Mouse (Mus musculus) heart, adult 2 months (tissue): Measurements from ENCODE around the gene Slc17a8. TPM values are rescaled to one million over a fixed set of nuclear protein-coding genes. Genes with fewer than 3 reads are reported as not detected.

ENCODE experiments used
- DNase-seq, 2 experiments: peaks; one replicate each; pipeline ENCODE4 v3.0.0; 2021
- H3K27ac ChIP-seq: fragments of 200-600 bp; 2 replicates; pipeline ENCODE4 v1.8.1; 2022
- H3K27me3 ChIP-seq: fragments of 200-500 bp; 2 replicates; pipeline ENCODE4 v1.6.1; 2012; ENCODE audit warnings: mild to moderate bottlenecking, low read length, inconsistent platforms, mixed read lengths; ENCODE audit not compliant: control insufficient read depth, insufficient read depth
- H3K36me3 ChIP-seq: fragments of 200-500 bp; 2 replicates; pipeline ENCODE4 v1.6.1; 2012; ENCODE audit warnings: low read length, inconsistent platforms; ENCODE audit not compliant: control insufficient read depth, insufficient read depth
- H3K4me1 ChIP-seq: fragments of 200-500 bp; 2 replicates; pipeline ENCODE4 v1.6.1; 2011; ENCODE audit warnings: low read length; ENCODE audit not compliant: control insufficient read depth, insufficient read depth
- H3K4me3 ChIP-seq: fragments of 200-600 bp; 2 replicates; pipeline ENCODE4 v1.8.1; 2022
- H3K79me2 ChIP-seq: fragments of 200-500 bp; replicated peaks from 2 replicates; pipeline ENCODE4 v1.6.1; 2012; ENCODE audit warnings: mild to moderate bottlenecking, inconsistent platforms, low read length, moderate library complexity, mixed read lengths; ENCODE audit not compliant: control insufficient read depth, insufficient read depth
- H3K9ac ChIP-seq: fragments of 200-500 bp; 2 replicates; pipeline ENCODE4 v1.6.1; 2012; ENCODE audit warnings: low read depth, mild to moderate bottlenecking, control low read depth, inconsistent platforms, low read length, mixed read lengths
- CTCF ChIP-seq: fragments of 200-600 bp; IDR thresholded peaks from 2 replicates; pipeline ENCODE4 v1.8.1; 2022; ENCODE audit warnings: antibody characterized with exemption, mild to moderate bottlenecking, moderate library complexity
- EP300 ChIP-seq: fragments of 200-500 bp; IDR thresholded peaks from 2 replicates; pipeline ENCODE4 v1.6.1; 2011; ENCODE audit warnings: low read depth, low read length, control low read depth; ENCODE audit not compliant: insufficient read depth
- POLR2A ChIP-seq: fragments of 200-500 bp; IDR thresholded peaks from 2 replicates; pipeline ENCODE4 v1.6.1; 2011; ENCODE audit warnings: mild to moderate bottlenecking, low read depth, low read length, control low read depth; ENCODE audit not compliant: insufficient read depth
- WGBS: fragments of 180-500 bp; shearing (Covaris S2); methylation state at CpG from one replicate; pipeline ENCODE4 v1.1.7; 2018; 5-methylcytosine and 5-hydroxymethylcytosine counted together
- intact Hi-C: fragments of 180-260 bp; cut with DNase I; formaldehyde crosslinking; loops from one replicate; pipeline ENCODE4 v1.15.1; 2025
- polyA plus RNA-seq: library from polyadenylated mRNA; depleted of rRNA; stranded (reverse); fragments of >200 nt; gene quantifications from 2 replicates; pipeline ENCODE4 v1.2.3, GENCODE M21; 2012
- total RNA-seq, 2 experiments: library from RNA; stranded (reverse); gene quantifications; 2 replicates each; pipeline ENCODE4 v1.2.3; 2021

Gene Slc17a8
- total and polyA plus RNA-seq, 3 experiments, result not detected

GRCm38 (mm10) chr10:89652912-89653311, 31.9 kb upstream of the Slc17a8 start:
- Histone ChIP-seq H3K27ac (no peak overlapping the region), H3K4me3 (no peak overlapping the region), H3K79me2 (no peaks in the 10 kb centered on the region), H3K9ac (no peak overlapping the region), H3K36me3 (peaks cover 6% of the 10 kb centered on the region), H3K27me3 (no peaks in the 10 kb centered on the region), H3K4me1 (no peaks in the 10 kb centered on the region; the same call in 1 of the 2 replicates)
- DNase-seq, result no peak
- no peak for TF ChIP-seq POLR2A
- TF ChIP-seq EP300, result no peak
- TF ChIP-seq CTCF, result no peak
- intact Hi-C loops, result loop anchor here (10.0 kb wide), 1 partner anchor 172 kb away; no protein-coding TSS in a partner anchor
- WGBS, result 90% methylated on average over 8 of the region's 8 CpGs

DNA sequence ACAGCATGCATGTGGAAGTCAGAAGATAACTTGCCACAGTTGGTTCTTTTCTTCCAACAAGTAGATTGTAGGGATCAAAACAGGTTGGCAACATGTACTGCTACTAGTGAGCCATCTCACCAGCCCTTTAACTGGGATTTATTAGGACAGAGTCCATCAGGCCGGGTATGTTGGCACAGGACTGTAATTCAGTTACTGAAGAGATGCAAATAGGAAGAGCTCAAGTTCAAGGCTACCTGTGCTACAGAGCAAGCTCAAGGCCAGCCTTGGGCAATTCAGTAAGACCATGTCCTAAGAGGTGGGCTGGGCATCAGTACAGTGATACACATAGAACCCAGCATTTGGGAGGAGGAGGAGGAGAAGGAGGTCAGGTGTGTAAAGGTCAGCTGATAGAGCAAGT, 30.6 kb upstream of the Slc17a8 start:
- no peak overlapping the region for H3K27ac ChIP-seq
- TF ChIP-seq EP300, result no peak
- TF ChIP-seq CTCF, result no peak
- no peak for TF ChIP-seq POLR2A
- no peak overlapping the region for H3K4me3 ChIP-seq
- H3K79me2 ChIP-seq, result no peaks in the 10 kb centered on the region
- intact Hi-C loops, result loop anchor here (10.0 kb wide), 1 partner anchor 173 kb away; no protein-coding TSS in a partner anchor
- H3K4me1 ChIP-seq, result no peaks in the 10 kb centered on the region; the same call in 1 of the 2 replicates
- peaks cover 4% of the 10 kb centered on the region for H3K36me3 ChIP-seq
- 85% methylated on average over 1 of the region's 1 CpGs for WGBS
- no peaks in the 10 kb centered on the region for H3K27me3 ChIP-seq
- DNase-seq, result no peak
- no peak overlapping the region for H3K9ac ChIP-seq

GRCm38 (mm10) chr10:89646918-89647317, 25.9 kb upstream of the Slc17a8 start:
- TF ChIP-seq CTCF, result no peak
- TF ChIP-seq POLR2A, result no peak
- TF ChIP-seq EP300, result no peak
- no peak overlapping the region for H3K9ac ChIP-seq
- DNase-seq, result no peak
- H3K4me1 ChIP-seq, result no peaks in the 10 kb centered on the region; the same call in 1 of the 2 replicates
- intact Hi-C loops, result no loop called here
- no peaks in the 10 kb centered on the region for H3K79me2 ChIP-seq
- 73% methylated on average over 9 of the region's 9 CpGs for WGBS
- no peak overlapping the region for H3K27ac ChIP-seq
- no peaks in the 10 kb centered on the region for H3K27me3 ChIP-seq
- H3K36me3 ChIP-seq, result no peaks in the 10 kb centered on the region
- no peak overlapping the region for H3K4me3 ChIP-seq

- no peak overlapping the region for H3K4me3 ChIP-seq
- intact Hi-C loops, result no loop called here
- no peaks in the 10 kb centered on the region for H3K27me3 ChIP-seq
- WGBS, result 89% methylated on average over 3 of the region's 3 CpGs
- H3K9ac ChIP-seq, result no peak overlapping the region
- H3K27ac ChIP-seq, result no peak overlapping the region
- H3K36me3 ChIP-seq, result no peaks in the 10 kb centered on the region; the same call in 1 of the 2 replicates
- no peak for TF ChIP-seq EP300
- TF ChIP-seq CTCF, result no peak
- TF ChIP-seq POLR2A, result no peak
- H3K79me2 ChIP-seq, result no peaks in the 10 kb centered on the region
- H3K4me1 ChIP-seq, result no peaks in the 10 kb centered on the region
- no peak for DNase-seq
Measured at GRCm38 (mm10) chr10:89637001-89637400, 15.9 kb upstream of the Slc17a8 start.

DNA sequence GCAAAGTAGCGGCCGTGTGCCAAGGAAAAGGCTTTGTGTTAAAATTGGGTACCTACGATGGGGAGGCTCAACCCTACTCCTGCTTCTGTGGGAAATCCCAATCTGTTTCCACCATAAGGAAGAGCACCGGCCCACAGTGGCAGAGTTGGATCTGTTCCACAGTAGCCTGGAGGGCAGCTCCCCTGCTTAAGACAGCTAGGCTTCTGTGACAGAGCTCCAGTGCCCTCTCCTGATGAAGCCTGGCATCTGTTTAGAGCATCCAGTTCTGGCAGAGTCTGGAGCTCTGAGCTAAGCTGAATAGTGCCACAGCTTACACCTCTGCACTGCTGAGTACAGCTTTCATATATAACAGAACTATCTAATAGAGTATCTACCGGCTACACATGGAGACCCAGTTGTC, 14.0 kb upstream of the Slc17a8 start:
- Histone ChIP-seq H3K9ac (no peak overlapping the region), H3K4me3 (no peak overlapping the region), H3K79me2 (no peaks in the 10 kb centered on the region), H3K4me1 (no peaks in the 10 kb centered on the region), H3K27ac (no peak overlapping the region), H3K36me3 (no peaks in the 10 kb centered on the region), H3K27me3 (no peaks in the 10 kb centered on the region)
- no peak for TF ChIP-seq EP300
- peak; percentile 44 for TF ChIP-seq CTCF
- WGBS, result 77% methylated on average over 5 of the region's 5 CpGs
- intact Hi-C loops, result no loop called here
- no peak for DNase-seq

DNA sequence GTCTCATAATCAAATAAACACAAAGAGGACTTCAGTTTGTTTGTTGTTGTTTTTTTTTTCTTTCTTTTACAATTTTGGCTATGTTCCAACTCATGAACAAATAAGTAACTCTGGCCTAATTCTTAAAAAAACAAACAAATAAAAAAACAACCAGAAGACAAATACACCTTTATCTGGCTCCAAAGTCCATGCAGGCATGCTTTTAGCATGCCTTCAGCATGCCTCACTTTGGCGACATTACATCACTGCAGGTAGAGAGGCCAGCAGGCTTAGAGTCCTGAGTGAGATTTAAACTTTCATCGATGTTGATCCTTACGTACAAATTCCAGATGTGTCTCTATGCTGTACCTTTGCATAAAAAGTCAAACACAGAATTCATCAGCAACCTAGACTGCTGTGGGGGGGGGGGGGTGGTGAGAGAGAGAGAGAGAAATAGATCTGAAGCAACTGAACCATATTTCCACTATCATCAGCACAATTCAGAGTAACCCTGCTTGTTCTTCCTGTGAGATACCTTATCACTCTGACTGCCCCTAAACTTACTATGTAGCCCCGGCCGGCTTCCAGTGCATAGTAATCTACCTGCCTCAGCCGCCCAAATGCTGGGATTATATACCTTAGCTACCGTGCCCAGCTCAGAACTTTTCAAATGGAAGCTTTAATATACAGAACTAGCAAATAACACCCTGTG, 12.8 kb upstream of the Slc17a8 start:
- H3K27ac ChIP-seq, result no peak overlapping the region
- DNase-seq, result no peak
- intact Hi-C loops, result loop anchor here (5.0 kb wide), 1 partner anchor 307 kb away; no protein-coding TSS in a partner anchor
- TF ChIP-seq CTCF (no peak), POLR2A (no peak), EP300 (no peak)
- no peaks in the 10 kb centered on the region for H3K27me3 ChIP-seq
- whole genome bisulfite sequencing, result 86% methylated on average over 7 of the region's 7 CpGs
- no peaks in the 10 kb centered on the region for H3K4me1 ChIP-seq
- no peaks in the 10 kb centered on the region for H3K36me3 ChIP-seq
- H3K9ac ChIP-seq, result no peak overlapping the region
- no peaks in the 10 kb centered on the region for H3K79me2 ChIP-seq
- H3K4me3 ChIP-seq, result no peak overlapping the region
